Mouse (Mus musculus) forebrain, embryonic 12.5 days (tissue): ENCODE results near the gene 2510009E07Rik. TPM values are rescaled to one million over a fixed set of nuclear protein-coding genes. Genes with fewer than 3 reads are reported as not detected.

Experiments
- ATAC-seq: fragments of 200-750 bp; cut with Nextera tagmentation; 2 replicates; pipeline ENCODE4 v1.8.0; 2017; ENCODE audit warnings: moderate TSS enrichment; ENCODE audit not compliant: low FRiP score
- H3K27ac ChIP-seq: fragments of 300-500 bp; sonication (generic); 2 replicates; pipeline ENCODE4 v1.5.1; 2016; ENCODE audit warnings: mild to moderate bottlenecking
- H3K27me3 ChIP-seq: fragments of 300-500 bp; sonication (generic); 2 replicates; pipeline ENCODE4 v1.6.1; 2016; ENCODE audit warnings: mild to moderate bottlenecking
- H3K36me3 ChIP-seq: fragments of 300-500 bp; sonication (generic); replicated peaks from 2 replicates; pipeline ENCODE4 v1.6.1; 2016; ENCODE audit warnings: mild to moderate bottlenecking
- H3K4me1 ChIP-seq: fragments of 300-500 bp; sonication (generic); 2 replicates; pipeline ENCODE4 v1.6.1; 2016
- H3K4me2 ChIP-seq: fragments of 300-500 bp; sonication (generic); 2 replicates; pipeline ENCODE4 v1.6.1; 2016; ENCODE audit warnings: mild to moderate bottlenecking, moderate library complexity
- H3K4me3 ChIP-seq: fragments of 300-500 bp; sonication (generic); replicated peaks from 2 replicates; pipeline ENCODE4 v1.5.1; 2016; ENCODE audit warnings: mild to moderate bottlenecking
- H3K9ac ChIP-seq: fragments of 300-500 bp; sonication (generic); 2 replicates; pipeline ENCODE4 v1.6.1; 2016; ENCODE audit warnings: mild to moderate bottlenecking
- H3K9me3 ChIP-seq: fragments of 300-500 bp; sonication (generic); 2 replicates; pipeline ENCODE4 v1.6.1; 2016
- WGBS: fragments of 180-500 bp; shearing (Covaris S2); methylation state at CpG from one replicate; pipeline ENCODE4 v1.1.7; 2016; 5-methylcytosine and 5-hydroxymethylcytosine counted together
- polyA plus RNA-seq: library from polyadenylated mRNA; unstranded; fragments of >200 nt; fragmentation: Nextera tagmentation; extraction: Ambion mirVana; gene quantifications from 2 replicates; pipeline ENCODE4 v1.2.1, GENCODE M21; 2016

Gene 2510009E07Rik
- polyA plus RNA-seq, result 54.1 and 54.7 TPM in 2 replicates

DNA sequence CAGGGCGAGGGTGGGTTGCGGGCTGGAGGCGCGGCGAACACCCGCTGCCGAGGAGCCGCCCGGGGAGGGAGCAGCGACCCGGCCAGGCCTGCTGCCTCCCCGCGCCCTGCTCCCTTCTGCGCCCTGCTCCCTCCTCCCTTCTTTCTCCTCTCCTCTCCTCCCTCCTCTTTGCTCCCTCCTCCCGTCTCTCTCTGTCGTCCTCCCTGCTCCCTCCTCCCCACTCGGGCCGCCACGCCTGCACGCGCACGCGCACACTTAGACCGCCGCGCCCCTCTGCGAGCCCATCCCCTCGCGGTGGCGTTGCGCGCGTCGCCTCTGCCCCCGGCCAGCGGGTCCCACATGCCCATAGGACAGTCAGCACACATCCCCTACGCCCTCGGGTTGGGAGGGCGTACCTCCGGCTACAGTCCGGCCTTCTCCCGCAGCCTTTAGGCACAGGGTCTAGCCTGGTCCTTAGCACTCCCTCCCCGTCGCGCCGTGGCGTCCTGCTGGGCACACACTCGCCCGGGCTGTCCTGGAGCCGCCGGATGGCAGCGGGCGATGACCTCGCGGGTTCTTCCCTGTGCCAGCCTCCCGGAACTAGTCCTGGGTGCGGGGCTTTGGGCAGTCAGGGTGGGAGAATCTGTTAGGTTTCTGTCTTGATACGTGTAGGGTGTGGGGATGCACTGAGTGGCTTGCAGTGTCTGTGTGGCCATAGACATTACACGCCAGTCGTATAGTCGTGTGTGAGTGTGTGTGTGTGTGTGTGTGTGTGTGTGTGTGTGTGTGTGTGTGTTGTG lies at the start of gene 2510009E07Rik:
Gene 2510009E07Rik, minus strand, starts transcription at position 203 of the 779 bp plus-strand sequence.
- Histone ChIP-seq H3K4me1 (peaks cover 36% of the 10 kb centered on the region), H3K36me3 (no peaks in the 10 kb centered on the region), H3K4me3 (peak within 1 kb of the TSS; percentile 92), H3K4me2 (peak within 1 kb of the TSS; percentile 78), H3K9ac (peak within 1 kb of the TSS; percentile 95), H3K9me3 (no peaks in the 10 kb centered on the region), H3K27me3 (0 out of 2 replicates have a peak, but pooled peaks cover 2% of the 10 kb centered on the region), H3K27ac (peak within 1 kb of the TSS; percentile 95)
- under 1% methylated on average over 56 of the region's 61 CpGs for WGBS
- ATAC-seq, result peak; percentile 90

DNA sequence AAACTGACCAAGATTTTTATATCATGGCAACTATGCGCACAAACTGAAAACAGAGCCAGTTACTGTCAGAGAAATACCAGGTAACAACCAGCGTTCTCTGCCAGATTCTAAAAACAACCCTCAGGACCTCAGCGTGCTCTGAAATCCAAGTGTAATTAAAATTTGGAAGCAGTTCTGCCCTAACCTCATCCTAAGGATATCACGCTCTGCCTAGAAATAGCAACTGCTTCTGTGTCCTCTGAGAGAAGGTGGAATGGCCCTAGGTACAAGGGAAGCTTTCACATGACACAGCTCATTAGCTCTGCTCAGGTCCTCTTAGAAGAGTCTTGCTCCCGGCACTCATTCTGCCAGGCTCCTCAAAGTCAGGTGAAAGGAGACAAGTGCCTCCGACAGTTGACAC lies 48.9 kb upstream of the 2510009E07Rik start:
- Histone ChIP-seq H3K9ac (no peak overlapping the region), H3K4me3 (no peak overlapping the region), H3K36me3 (no peaks in the 10 kb centered on the region), H3K27me3 (no peaks in the 10 kb centered on the region), H3K27ac (no peak overlapping the region), H3K9me3 (no peaks in the 10 kb centered on the region), H3K4me2 (no peak overlapping the region), H3K4me1 (no peaks in the 10 kb centered on the region)
- ATAC-seq, result no peak
- 95% methylated on average over 6 of the region's 6 CpGs for WGBS

DNA sequence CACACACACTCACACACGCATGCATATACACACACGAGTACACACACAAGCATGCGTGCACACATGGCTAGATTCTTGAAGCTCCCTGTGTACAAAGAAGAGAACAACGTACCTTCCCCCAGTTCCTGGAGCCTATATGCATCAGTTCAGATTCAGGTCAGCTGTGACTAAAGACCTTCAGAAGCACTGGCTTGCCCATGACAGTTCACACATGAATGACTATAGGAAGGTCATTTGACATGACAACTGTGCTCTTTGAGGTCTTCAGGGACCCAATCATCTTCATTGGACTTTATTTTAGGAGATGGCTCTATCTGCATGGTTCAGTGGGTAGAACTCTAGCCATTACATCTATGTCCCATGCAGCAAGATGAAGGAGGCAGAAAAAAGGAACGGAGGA lies 48.4 kb upstream of the 2510009E07Rik start:
- no peak for ATAC-seq
- no peak overlapping the region for H3K4me2 ChIP-seq
- no peak overlapping the region for H3K27ac ChIP-seq
- H3K4me3 ChIP-seq, result no peak overlapping the region
- no peaks in the 10 kb centered on the region for H3K9me3 ChIP-seq
- H3K36me3 ChIP-seq, result no peaks in the 10 kb centered on the region
- no peaks in the 10 kb centered on the region for H3K27me3 ChIP-seq
- H3K9ac ChIP-seq, result no peak overlapping the region
- no peaks in the 10 kb centered on the region for H3K4me1 ChIP-seq
- WGBS, result 90% methylated on average over 5 of the region's 5 CpGs

DNA sequence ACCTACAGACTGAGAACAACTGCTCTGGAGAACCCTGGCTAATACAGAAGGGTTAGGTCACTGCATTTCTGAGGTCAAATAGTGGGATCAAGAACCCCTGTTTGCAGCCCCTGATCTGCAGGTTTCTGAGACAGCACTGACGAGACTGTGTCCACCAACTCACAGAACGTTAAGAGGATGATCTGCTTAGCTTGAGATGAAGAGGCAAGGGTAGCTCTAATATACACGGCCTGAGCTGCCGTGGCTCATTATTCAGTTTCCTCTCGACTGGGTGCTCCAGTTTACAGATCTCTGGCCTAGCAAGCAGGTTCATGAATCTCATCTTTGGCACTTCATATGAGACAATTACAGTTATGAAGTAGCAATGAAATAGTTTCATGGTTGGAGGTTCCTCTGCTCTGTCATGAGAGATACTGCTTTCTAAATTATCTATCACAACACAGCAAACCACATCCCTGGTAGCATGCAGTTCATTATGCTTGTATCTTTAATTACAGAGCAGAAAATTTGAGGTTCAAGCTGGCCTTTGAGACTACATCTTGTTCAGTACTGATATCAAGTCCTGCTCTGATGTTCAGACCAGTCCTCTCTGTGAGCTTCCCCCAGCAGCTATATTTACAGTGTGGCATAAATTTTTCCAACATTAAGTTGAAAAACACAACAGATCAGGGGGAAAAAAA lies 47.9 kb upstream of the 2510009E07Rik start:
- Histone ChIP-seq H3K9ac (no peak overlapping the region), H3K4me3 (no peak overlapping the region), H3K27me3 (no peaks in the 10 kb centered on the region), H3K4me2 (no peak overlapping the region), H3K9me3 (no peaks in the 10 kb centered on the region), H3K27ac (no peak overlapping the region), H3K36me3 (no peaks in the 10 kb centered on the region), H3K4me1 (no peaks in the 10 kb centered on the region)
- no peak for ATAC-seq
- 85% methylated on average over 5 of the region's 5 CpGs for WGBS

DNA sequence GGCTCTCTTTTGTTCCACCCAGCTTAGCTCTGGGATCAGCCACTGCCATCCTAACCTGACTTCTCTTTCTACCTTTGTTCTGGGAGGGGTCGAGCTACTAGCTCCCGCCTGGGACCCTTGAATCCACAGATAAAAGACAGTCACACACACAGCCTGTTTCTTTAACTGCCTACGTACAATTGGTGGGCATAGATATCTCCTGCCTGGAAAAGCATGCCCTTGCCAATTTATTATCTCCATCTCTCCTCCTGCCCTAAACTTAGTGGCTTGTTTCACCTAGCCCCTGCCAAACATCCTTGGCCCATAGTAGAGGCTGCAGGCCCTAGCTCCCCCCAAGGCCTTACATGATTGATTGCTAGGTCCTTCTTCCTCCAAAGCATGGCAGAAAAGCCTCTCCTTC lies 47.1 kb upstream of the 2510009E07Rik start:
- Histone ChIP-seq H3K4me3 (no peak overlapping the region), H3K27ac (no peak overlapping the region)
- ATAC-seq, result no peak

DNA sequence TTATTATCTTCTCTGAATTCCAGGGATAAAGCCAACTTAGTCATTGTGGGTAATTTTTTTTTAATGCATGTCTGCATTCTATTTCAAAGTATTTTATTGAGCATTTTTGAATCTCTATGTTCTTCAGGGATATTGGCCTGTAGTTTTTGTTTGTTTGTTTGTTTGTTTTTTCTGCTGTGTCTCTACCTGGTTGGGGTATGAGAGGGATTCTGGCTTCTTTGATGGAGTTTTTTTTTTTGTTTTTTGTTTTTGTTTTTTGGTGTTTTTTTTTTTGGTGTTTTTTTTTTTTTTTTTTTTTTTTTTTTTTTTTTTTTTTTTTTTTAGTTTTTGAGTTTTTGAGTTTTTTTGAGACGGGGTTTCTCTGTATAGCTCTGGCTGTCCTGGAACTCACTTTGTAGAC lies 41.2 kb upstream of the 2510009E07Rik start:
- H3K4me1 ChIP-seq, result no peaks in the 10 kb centered on the region
- H3K36me3 ChIP-seq, result no peaks in the 10 kb centered on the region
- no peak overlapping the region for H3K4me2 ChIP-seq
- 100% methylated on average over 1 of the region's 1 CpGs for WGBS
- H3K9ac ChIP-seq, result no peak overlapping the region
- no peaks in the 10 kb centered on the region for H3K9me3 ChIP-seq
- H3K4me3 ChIP-seq, result no peak overlapping the region
- H3K27me3 ChIP-seq, result no peaks in the 10 kb centered on the region
- H3K27ac ChIP-seq, result no peak overlapping the region
- no peak for ATAC-seq

More for the DNA sequence above, 47.1 kb upstream of the 2510009E07Rik start:
- no peaks in the 10 kb centered on the region for H3K9me3 ChIP-seq
- H3K4me2 ChIP-seq, result no peak overlapping the region
- 79% methylated on average over 3 of the region's 3 CpGs for WGBS
- H3K4me1 ChIP-seq, result no peaks in the 10 kb centered on the region
- H3K36me3 ChIP-seq, result no peaks in the 10 kb centered on the region
- H3K9ac ChIP-seq, result no peak overlapping the region
- no peaks in the 10 kb centered on the region for H3K27me3 ChIP-seq

DNA sequence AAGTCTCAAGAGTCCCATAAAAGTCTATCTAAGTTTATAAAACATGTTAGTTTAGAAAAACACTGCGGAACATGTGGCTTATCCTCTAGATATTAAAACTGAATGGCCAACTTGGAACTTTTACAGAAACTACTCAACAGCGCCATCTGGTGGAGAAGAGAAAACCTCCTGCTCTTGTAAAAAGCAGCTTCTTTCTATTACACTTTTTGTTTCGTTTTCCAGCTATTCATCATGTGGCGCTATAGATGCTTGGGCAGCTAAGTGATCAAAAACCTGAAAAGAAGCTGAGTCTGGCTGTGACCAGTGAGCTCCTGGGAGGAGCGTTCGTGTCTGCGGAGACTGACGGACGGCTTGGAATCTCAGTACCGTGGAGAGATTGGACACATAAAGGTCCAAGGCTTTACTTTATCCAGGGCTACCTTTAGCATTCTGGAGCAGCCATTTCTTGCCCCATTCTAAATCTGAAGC lies 33.5 kb upstream of the 2510009E07Rik start:
- peak overlapping the region; percentile 21; the same call in 1 of the 2 replicates for H3K9ac ChIP-seq
- 20% methylated on average over 10 of the region's 10 CpGs for WGBS
- no peaks in the 10 kb centered on the region for H3K4me1 ChIP-seq
- H3K36me3 ChIP-seq, result no peaks in the 10 kb centered on the region
- ATAC-seq, result peak; percentile 41; the same call in 1 of the 2 replicates
- no peaks in the 10 kb centered on the region for H3K9me3 ChIP-seq
- peak overlapping the region; percentile 30 for H3K4me3 ChIP-seq
- H3K4me2 ChIP-seq, result peak overlapping the region; percentile 46
- H3K27ac ChIP-seq, result no peak overlapping the region
- no peaks in the 10 kb centered on the region for H3K27me3 ChIP-seq

DNA sequence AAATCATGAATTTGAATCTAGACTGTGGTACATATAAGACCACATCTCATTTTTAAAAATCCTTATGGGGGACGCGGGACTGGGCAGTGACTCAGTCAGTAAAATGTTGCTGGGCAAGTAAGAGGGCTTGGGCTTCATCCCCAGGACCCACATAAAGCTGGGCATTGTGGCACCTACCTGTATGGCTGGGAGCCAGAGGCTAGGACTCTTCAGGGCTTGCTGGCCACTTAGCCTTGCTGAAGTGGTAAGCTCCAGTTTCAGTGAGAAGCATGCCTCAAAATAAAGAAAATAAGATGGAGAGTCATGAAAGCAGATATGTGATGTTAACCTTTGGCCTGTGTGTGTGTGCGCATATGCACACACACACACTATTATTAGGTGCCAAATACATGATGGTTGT lies 33.0 kb upstream of the 2510009E07Rik start:
- H3K27me3 ChIP-seq, result no peaks in the 10 kb centered on the region
- 90% methylated on average over 3 of the region's 3 CpGs for WGBS
- H3K9ac ChIP-seq, result no peak overlapping the region
- H3K27ac ChIP-seq, result no peak overlapping the region
- H3K4me1 ChIP-seq, result no peaks in the 10 kb centered on the region
- no peak for ATAC-seq
- no peak overlapping the region for H3K4me2 ChIP-seq
- H3K4me3 ChIP-seq, result no peak overlapping the region
- no peaks in the 10 kb centered on the region for H3K36me3 ChIP-seq
- no peaks in the 10 kb centered on the region for H3K9me3 ChIP-seq

DNA sequence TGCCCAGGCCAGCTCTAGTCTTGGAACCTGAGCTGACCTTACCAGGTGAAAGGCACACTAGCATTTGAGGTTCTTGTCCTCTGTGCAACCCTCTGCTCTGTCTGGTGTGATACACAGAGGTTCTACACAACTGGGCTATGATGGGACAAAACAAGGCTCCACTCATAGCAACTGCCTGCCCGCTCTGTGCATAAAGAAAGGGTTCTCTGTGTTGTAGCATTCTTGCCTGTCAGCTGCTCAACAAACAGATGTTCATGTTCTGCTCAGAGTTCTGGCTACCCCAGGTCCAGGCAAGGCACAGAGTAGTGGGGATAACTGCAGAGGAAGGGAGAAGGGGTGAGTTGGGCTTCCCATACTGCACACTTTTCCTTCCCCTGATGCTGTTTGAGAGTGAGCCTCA lies 29.8 kb upstream of the 2510009E07Rik start:
- 92% methylated on average over 1 of the region's 1 CpGs for WGBS
- 0 out of 2 replicates have a peak, but pooled peaks cover 2% of the 10 kb centered on the region for H3K27me3 ChIP-seq
- H3K4me1 ChIP-seq, result no peaks in the 10 kb centered on the region
- no peaks in the 10 kb centered on the region for H3K36me3 ChIP-seq
- H3K27ac ChIP-seq, result no peak overlapping the region
- H3K9ac ChIP-seq, result no peak overlapping the region
- H3K4me3 ChIP-seq, result no peak overlapping the region
- ATAC-seq, result no peak
- H3K4me2 ChIP-seq, result no peak overlapping the region
- no peaks in the 10 kb centered on the region for H3K9me3 ChIP-seq

DNA sequence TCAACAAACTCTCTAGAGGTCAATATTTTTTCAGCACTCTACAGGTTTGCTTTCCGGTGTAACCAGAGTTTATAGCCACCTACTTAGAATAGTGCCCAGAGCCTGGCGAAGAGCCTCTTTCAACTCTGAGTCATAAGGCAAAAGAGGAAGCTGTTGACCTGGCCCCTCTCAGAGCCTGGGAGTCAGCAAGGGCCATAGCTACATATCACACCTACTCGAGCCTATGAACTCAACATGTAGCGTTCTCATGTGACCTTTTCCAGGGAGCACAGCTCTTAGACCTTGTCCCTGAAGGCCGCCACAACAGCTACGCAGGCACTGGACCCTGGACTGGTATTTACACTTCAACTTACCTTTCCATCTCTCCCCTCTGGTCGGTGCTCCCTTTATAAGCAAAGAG lies 25.3 kb upstream of the 2510009E07Rik start:
- Histone ChIP-seq H3K4me2 (no peak overlapping the region), H3K36me3 (no peaks in the 10 kb centered on the region), H3K4me1 (no peaks in the 10 kb centered on the region), H3K4me3 (no peak overlapping the region), H3K9me3 (no peaks in the 10 kb centered on the region), H3K9ac (no peak overlapping the region), H3K27ac (no peak overlapping the region), H3K27me3 (peaks cover 8% of the 10 kb centered on the region; the same call in 1 of the 2 replicates)
- no peak for ATAC-seq
- WGBS, result 93% methylated on average over 7 of the region's 7 CpGs

DNA sequence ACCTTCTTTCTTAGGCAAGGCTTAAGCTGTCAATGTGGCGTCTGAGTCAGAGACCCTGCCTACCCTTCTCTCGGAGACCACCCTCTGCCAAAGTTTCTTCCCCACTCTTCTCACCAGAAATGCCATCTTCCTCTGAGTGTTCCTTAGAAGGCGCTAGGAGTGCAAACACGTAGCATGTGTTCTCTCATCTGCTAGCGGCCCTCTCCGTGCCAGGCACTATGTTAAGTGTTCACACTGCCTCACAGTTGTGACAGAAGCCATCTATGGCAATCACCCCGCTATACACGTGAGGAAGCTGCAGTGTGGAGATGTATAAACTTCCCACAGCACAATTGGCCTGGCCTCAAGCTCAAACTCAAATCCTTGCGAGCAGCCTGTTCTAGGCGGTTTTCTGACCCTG lies 20.1 kb upstream of the 2510009E07Rik start:
- no peak for ATAC-seq
- no peak overlapping the region for H3K9ac ChIP-seq
- WGBS, result 91% methylated on average over 10 of the region's 10 CpGs
- H3K4me1 ChIP-seq, result peaks cover 3% of the 10 kb centered on the region; the same call in 1 of the 2 replicates
- H3K36me3 ChIP-seq, result no peaks in the 10 kb centered on the region
- H3K9me3 ChIP-seq, result no peaks in the 10 kb centered on the region
- H3K4me3 ChIP-seq, result no peak overlapping the region
- H3K4me2 ChIP-seq, result no peak overlapping the region
- peaks cover 8% of the 10 kb centered on the region; the same call in 1 of the 2 replicates for H3K27me3 ChIP-seq
- H3K27ac ChIP-seq, result no peak overlapping the region

DNA sequence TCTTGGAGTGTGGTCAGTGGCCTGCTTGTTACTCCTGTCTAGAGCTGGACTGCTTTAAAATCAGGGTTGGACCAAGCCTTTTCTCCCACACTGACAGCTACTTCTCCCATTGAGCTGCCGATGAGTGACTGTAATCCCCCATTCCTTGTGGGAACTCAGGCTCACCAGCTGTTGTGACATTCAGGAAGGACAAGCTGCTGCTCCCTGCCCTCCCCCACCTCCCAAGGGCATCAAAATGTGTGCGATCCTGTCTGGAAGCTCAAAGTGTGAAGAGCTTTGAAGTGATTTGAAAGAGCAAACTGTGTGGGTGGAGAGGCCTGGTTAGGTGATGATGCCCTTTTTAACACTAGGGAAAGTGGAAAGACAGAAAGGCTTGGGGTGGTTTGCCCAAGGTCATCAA lies 15.9 kb upstream of the 2510009E07Rik start:
- Histone ChIP-seq H3K27ac (no peak overlapping the region), H3K9ac (no peak overlapping the region), H3K4me1 (peaks cover 6% of the 10 kb centered on the region; the same call in 1 of the 2 replicates), H3K9me3 (no peaks in the 10 kb centered on the region), H3K4me3 (no peak overlapping the region), H3K27me3 (0 out of 2 replicates have a peak, but pooled peaks cover 3% of the 10 kb centered on the region), H3K4me2 (no peak overlapping the region), H3K36me3 (no peaks in the 10 kb centered on the region)
- no peak for ATAC-seq
- WGBS, result 41% methylated on average over 2 of the region's 2 CpGs
